Mouse (Mus musculus) heart, adult 11 months (tissue): ENCODE measurements at regions not wholly inside any gene's neighbourhood (a gene's known extent, or its start where the extent isn't known, plus 50 kb on each side); places are given as distances from the start of the nearest gene placed in this dataset.

Experiments
- DNase-seq: peaks from one replicate; pipeline ENCODE4 v3.0.0; 2022

GRCm38 (mm10) chr16:74739194-74740135, 327.8 kb upstream of the Robo2 start:
- DNase-seq: no peak

DNA sequence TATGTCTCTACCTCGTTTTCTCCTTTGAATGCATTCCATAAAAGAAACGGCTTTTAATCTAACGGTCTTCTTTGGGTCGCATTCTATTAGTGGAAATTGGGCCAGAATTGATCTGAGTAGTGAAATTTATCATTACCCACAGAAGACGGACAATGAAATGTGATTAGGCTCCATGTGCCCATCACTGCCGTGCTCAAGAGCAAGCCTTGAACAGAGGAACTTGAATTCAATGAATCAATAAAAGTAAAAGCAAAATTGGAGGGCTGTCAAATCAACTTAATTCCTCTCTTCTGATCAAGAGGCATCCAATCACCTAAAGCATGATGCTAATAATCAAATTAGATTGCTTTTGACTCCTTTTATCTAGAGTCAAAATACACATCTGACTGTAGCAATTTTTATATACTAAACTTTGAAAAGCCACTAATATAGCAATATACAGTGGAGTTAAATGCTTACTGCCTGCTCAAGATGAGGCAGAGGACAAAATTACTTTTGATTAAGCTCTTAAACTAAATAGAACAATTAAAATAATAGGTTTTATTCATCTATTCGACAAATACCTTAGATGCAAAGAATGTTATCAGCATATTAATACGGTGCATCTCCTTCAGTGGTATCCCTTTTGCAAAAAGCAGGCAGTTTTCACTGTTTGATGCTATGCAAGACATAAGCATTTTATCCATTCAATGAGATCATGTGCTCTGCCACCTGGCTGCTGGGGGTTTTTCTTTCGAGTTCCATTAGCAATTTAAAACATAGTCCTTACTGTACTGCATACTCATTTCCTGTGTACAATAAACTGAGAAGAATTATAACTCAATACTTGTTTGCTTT, 321.5 kb upstream of the Robo2 start:
- DNase-seq: no peak

GRCm38 (mm10) chr16:74730169-74730794, 318.7 kb upstream of the Robo2 start:
- DNase-seq: no peak

DNA sequence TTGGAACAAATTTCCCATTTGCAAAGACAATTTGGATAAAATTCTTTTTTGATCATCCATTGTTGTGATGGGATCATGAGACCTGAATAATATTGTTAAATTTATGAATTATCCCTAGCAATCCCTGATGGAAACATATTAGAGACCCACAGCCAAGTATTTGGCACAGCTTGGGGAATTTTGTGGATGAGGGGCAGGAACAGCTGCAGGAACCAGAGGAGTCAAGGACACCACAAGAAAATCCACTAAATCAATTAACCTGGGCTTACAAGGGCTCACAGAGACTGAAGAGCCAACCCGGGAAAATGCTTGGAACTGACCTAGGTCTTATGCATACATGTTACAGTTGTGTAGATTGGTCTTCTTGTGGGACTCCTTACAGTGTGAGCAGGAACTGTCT, 311.6 kb upstream of the Robo2 start:
- DNase-seq: no peak

DNA sequence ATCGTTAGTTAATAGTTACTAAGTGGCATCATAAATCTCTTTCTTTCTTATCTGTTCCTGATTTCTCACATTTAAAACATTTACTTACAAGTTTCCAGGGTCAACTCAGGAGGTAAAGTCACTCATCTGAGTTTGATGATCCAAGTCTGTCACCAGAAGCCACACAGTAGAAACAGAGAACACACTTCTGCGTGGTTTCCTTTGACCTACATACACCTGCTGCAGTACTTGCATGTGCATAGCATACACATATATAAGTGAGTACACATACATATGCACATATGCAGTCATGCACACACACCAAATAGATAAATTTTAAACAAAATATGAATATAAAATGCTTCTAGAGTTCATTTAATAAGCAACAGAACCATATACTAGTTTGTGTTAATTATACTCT, 306.5 kb upstream of the Robo2 start:
- DNase-seq: no peak

- DNase-seq: no peak
Measured at GRCm38 (mm10) chr16:74717622-74718021, 306.0 kb upstream of the Robo2 start.

DNA sequence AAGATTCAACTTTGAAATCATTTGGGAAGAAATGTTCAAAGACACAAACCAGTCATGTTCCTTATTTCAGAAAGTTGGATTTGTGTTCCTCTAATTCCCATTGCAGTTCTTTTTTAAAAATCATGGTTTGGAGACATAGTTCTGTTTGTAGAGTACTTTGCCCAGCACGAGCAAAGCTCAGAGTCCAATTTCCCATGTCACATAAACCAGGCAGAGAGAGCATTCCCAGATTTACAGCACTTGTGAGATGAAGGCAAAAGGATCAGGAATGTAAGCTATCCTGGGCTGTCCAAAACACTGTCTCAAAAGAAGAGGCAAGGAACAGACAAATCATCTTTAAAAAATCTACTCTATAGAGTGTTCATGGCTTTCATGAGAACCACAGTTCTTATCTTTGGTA, 303.3 kb upstream of the Robo2 start:
- no peak for DNase-seq

DNA sequence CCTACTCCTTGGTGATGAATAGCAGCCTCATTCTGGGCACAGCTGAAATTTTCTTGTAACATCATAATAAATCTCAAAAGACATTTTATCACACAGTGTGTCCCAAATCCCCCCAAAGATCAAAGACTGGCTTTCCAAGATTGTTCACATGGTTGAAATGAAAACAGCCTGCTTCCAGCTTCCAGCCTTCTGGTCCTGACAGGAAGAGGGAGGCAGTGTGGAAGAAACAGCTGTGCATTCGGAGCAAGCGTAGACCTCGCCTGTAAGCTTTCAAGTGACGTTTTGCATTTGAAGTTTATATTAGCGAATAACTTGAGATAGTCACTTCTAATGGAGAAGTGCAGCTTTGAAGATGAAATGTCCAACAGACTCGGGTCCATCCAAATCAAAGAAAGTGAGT, 300.9 kb upstream of the Robo2 start:
- no peak for DNase-seq

- no peak for DNase-seq
Measured at GRCm38 (mm10) chr16:74702067-74702466, 290.4 kb upstream of the Robo2 start.

DNA sequence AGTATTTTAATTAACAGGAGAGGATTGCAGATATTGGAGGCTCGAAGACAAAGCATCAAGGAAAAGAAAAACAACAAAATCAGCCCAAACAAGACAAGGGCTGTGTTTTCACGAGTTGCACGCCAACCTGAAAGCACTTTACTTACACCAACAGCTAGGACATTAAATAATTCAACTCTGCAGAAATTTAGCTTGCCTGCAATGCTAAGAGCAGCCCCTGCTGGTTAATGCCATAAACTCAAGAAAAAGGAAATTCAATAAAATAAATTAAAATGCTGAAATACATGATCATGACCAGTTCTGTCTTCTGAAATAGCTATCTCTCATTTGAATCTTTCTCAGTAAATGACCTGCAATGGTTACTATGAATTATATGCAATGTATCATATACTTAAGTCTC, 271.7 kb upstream of the Robo2 start:
- no peak for DNase-seq

DNA sequence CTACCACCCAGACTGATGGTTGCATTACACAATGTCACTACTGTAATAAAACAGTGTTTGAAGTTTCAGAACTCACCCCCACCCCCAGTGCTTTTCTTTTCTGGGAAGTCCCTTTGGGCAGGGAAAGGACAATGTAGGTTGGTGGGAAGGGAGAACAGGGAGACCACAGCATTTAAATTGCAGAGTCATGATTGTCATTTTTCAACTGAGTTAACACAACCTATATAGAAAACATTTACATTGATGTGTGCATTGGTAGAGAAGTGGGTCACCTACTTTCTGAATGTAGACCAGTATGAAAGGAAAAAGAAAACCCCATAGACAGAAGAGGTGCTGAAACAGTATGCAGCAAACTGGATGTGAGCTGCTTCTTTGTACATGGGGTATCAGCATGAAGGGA, 264.0 kb upstream of the Robo2 start:
- no peak for DNase-seq

DNA sequence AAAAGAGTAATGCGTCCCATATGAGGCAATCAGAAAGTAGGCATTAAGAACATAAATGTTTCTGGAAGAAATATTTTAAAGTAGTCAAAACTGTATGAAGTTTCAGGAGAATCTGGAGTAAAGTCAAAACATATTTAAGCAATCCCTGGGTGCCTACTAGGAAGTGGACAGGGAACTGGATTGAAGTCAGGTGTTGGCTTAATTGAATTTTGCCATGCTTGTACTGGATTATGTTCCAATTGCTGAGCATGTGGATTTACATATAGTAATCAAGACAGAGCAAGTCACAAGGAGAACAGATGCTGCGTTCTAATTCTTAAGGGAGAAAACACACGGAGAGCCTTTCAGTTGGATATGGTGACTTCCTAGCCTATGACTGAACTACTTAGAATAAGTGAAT, 259.8 kb upstream of the Robo2 start:
- no peak for DNase-seq

GRCm38 (mm10) chr16:74664337-74664736, 252.7 kb upstream of the Robo2 start:
- no peak for DNase-seq

DNA sequence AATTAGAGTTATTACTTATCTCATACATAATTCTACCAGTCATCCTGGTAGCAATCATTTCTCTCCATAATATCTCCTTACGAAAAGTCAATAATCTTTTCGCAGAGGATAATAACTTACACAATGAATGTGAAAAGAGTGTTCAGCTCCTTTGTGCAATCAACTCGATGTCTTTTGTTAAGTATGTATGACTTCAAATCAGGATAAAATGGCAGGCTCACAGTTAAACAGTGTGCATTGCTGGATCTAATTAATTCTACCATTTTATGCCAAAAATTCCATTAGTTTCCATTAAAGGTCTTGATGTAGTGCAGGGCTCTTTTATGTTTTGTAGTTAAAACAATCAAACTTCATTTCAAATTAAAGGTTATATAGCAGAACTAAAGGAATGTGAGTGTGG, 239.6 kb upstream of the Robo2 start:
- no peak for DNase-seq

DNA sequence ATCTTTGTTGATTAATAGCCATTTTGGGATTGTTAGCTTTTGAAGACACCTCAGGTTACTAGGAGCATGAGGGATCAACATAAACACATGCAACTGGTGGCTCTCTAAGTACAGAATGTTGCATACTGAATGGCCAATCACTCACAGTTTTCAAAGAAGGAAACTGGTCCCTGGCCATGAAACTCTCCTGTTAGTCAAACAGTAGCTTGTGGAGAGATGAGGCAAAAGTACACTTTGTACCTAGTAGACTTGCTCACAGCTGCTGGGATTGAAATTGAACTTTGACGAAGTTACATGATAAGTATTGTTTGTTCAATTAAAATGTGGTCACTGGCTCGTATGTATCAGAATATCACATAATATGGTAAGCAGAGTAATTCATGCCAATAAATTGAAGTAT, 237.6 kb upstream of the Robo2 start:
- no peak for DNase-seq

- DNase-seq: no peak
Measured at GRCm38 (mm10) chr16:74648384-74648783, 236.8 kb upstream of the Robo2 start.

GRCm38 (mm10) chr16:74644750-74645366, 233.2 kb upstream of the Robo2 start:
- DNase-seq: no peak

DNA sequence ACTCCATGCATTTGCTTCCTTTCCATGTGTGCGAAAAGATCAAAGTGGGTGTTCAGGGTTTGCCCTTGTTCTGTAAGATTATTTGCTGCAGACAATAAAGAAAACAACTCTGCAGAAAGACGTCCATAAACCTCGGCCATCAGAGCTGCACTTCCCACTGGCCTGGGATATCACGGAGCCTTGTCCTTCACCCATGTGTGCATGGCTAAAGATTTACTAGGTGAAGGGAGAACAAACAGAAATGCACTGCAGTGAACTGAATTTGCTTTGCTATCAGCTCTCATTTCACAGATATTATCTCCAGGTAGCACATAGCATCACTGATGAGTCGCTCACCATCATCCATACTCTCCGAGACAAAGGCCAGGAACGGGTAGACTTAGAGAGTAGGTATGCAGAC, 228.2 kb upstream of the Robo2 start:
- no peak for DNase-seq

GRCm38 (mm10) chr16:74637638-74638037, 226.0 kb upstream of the Robo2 start:
- DNase-seq: no peak

DNA sequence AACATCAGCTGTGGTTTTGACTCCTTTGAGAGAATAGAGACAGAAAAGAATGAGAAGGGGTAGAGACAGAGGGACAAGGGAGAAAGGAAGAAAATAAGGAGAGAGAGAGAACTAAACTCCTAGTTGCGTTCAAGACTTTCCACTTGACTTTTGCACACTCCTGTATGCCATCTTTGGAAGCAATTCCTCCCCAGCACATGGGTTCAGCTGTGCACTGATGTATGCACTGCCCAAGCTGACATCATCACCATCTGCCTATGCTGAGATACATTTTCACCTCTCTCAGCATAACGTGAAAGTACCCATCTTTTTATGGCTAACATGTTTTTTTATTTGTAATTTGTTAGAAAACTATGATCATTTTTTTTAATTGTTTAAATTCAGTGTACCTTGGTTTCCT, 214.2 kb upstream of the Robo2 start:
- DNase-seq: no peak

DNA sequence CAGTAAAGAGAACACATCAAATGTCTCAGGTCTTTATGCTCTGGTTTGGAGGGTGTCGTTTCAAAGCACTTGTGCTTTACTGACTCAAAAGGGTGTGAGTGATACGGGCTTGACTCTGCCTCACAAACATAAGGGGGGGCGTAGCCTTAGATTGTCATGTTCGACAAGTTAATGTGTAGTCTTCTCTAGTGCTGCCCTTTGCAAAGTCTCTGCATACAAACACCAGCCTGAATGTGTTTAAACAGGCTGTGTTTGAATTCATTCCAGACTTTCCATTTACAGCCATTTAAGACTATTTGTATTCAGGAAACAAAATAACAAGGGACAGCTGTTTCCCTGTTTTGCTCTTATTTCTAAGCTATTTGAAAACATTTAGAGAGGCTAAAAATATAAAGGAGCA, 200.4 kb upstream of the Robo2 start:
- no peak for DNase-seq

GRCm38 (mm10) chr16:74609564-74609963, 197.9 kb upstream of the Robo2 start:
- no peak for DNase-seq

DNA sequence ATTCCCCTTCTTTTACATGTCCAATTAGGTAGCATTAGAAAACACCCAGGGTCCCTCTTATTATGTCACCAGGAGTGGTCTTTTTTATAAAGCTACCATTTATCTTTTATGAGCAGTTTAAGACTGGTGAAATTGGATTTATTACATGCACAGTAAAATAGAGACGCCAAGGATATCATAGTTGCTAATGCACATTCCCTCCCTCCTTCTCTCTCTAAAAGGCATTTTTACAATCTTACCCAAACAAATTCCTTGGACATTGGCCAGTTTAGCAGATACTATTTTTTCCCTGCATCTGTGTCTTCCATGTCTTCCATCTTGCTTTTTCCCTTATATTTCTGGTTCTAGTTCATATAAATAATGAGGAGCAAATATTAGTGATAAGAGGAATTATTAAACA, 186.7 kb upstream of the Robo2 start:
- no peak for DNase-seq
